ENCODE assay signal across 12 mouse cellular contexts in genomic region chr2:164891908-164892695, GRCm38 (mm10). TPM values are rescaled to one million over a fixed set of nuclear protein-coding genes. Genes with fewer than 3 reads are reported as not detected.
A peak's percentile ranks its signal among the peaks of the same experiment; 100 is the strongest.
DNase-seq lines count a peak whose midpoint lies in the region.
"Had no signal": no experiment of that assay in that cellular context is flagged by ENCODE, and none has a peak within 500 bp of the region (broad histone marks: within the 10 kb centered on the region; RNA-seq: fewer than 3 reads in every experiment).

No protein-coding gene starts in this region.

- no peak overlapping the region for H3K27ac ChIP-seq in forebrain, embryonic 10.5 days
- H3K27ac ChIP-seq: midbrain, embryonic 10.5 days; neural tube, embryonic 12.5 days had no signal

- H3K4me1 ChIP-seq in forebrain, embryonic 10.5 days, result no peaks in the 10 kb centered on the region
- H3K4me1 ChIP-seq: midbrain, embryonic 10.5 days; neural tube, embryonic 12.5 days had no signal

- no peak overlapping the region for H3K4me3 ChIP-seq in forebrain, embryonic 10.5 days
- H3K4me3 ChIP-seq: midbrain, embryonic 10.5 days; neural tube, embryonic 12.5 days had no signal

- H3K27me3 ChIP-seq in forebrain, embryonic 10.5 days (ENCODE audit: poor library complexity, severe bottlenecking), result no peaks in the 10 kb centered on the region
- H3K27me3 ChIP-seq: neural tube, embryonic 12.5 days had no signal

- DNase-seq in heart, postnatal 14 days, result peak; percentile 42 to 51
- DNase-seq in heart, postnatal 4 days, result no peak
- peak; percentile 53 for DNase-seq in retina, postnatal 1 day
- no peak for DNase-seq in retina, embryonic 14.5 days (ENCODE audit: low spot score)
- DNase-seq in cerebellum, postnatal 14 days, result peak; percentile 65 to 69
- no peak for DNase-seq in thymus, postnatal 10 days (ENCODE audit: low spot score in 2 of 2)
- no peak for DNase-seq in forebrain, embryonic 10.5 days (ENCODE audit: extremely low spot score, low spot score)
- no peak for DNase-seq in testis, postnatal 14 days (ENCODE audit: low spot score)
- DNase-seq: kidney, postnatal 14 days; right cerebral cortex, adult 18-20 months had no signal

- no peaks in the 10 kb centered on the region for H3K9me3 ChIP-seq in forebrain, embryonic 10.5 days
- H3K9me3 ChIP-seq: midbrain, embryonic 10.5 days; neural tube, embryonic 12.5 days had no signal

- 88% methylated on average over 15 of the region's 15 CpGs for WGBS in forebrain, embryonic 10.5 days

- H3K36me3 ChIP-seq in forebrain, embryonic 10.5 days (replicated peaks), result peaks cover 100% of the 10 kb centered on the region

- intact Hi-C loops in heart, postnatal 14 days (cut with DNase I), result no loop called here

RNA-seq across cellular contexts. Expression of gene Pcif1, which starts 13.0 kb away (rescaled TPM):
- 10 to 100 TPM; 33.0 to 33.6 TPM for total RNA-seq in heart, postnatal 14 days (2021)
- total RNA-seq in heart, postnatal 4 days (2021), result 10 to 100 TPM; 47.0 to 48.2 TPM
- 78.3 and 84.6 TPM in 2 replicates for polyA plus RNA-seq in forebrain, embryonic 10.5 days (2016; fragmentation: Nextera tagmentation; extraction: Ambion mirVana)

RNA-seq across cellular contexts. Expression of gene Zfp335, which starts 19.5 kb away (rescaled TPM):
- total RNA-seq in heart, postnatal 14 days (2021), result 10 to 100 TPM; 10.7 to 10.8 TPM
- 10 to 100 TPM; 14.7 to 15.8 TPM for total RNA-seq in heart, postnatal 4 days (2021)
- polyA plus RNA-seq in forebrain, embryonic 10.5 days (2016; fragmentation: Nextera tagmentation; extraction: Ambion mirVana), result 16.0 and 16.6 TPM in 2 replicates

RNA-seq across cellular contexts. Expression of gene Pltp, which starts 34.6 kb away (rescaled TPM):
- 10 to 100 TPM; 43.7 to 58.5 TPM for total RNA-seq in heart, postnatal 14 days (2021)
- total RNA-seq in heart, postnatal 4 days (2021), result 10 to 100 TPM; 13.2 to 20.5 TPM
- polyA plus RNA-seq in forebrain, embryonic 10.5 days (2016; fragmentation: Nextera tagmentation; extraction: Ambion mirVana), result 36.6 and 40.0 TPM in 2 replicates

RNA-seq across cellular contexts. Expression of gene Mmp9, which starts 48.5 kb away (rescaled TPM):
- under 1 TPM; 0.43 to 0.63 TPM for total RNA-seq in heart, postnatal 14 days (2021)
- total RNA-seq in heart, postnatal 4 days (2021), result under 1 TPM; 0.48 to 0.63 TPM
- polyA plus RNA-seq in forebrain, embryonic 10.5 days (2016; fragmentation: Nextera tagmentation; extraction: Ambion mirVana), result 0.45 TPM in 1 of 2 replicates, not detected in the other

RNA-seq across cellular contexts. Expression of gene Neurl2, which starts 58.8 kb away (rescaled TPM):
- total RNA-seq in heart, postnatal 14 days (2021), result 10 to 100 TPM; 34.6 to 34.7 TPM
- 10 to 100 TPM; 33.3 to 34.0 TPM for total RNA-seq in heart, postnatal 4 days (2021)
- polyA plus RNA-seq in forebrain, embryonic 10.5 days (2016; fragmentation: Nextera tagmentation; extraction: Ambion mirVana), result 3.9 and 4.5 TPM in 2 replicates

Comparison
In these comparisons a context has a peak if more than half of its experiments do, and no peak if none do; other contexts are left out.
1. DNase-seq: peak in heart, postnatal 14 days (2 of 2), retina, postnatal 1 day (single experiment) and cerebellum, postnatal 14 days (2 of 2); none in heart, postnatal 4 days (single experiment), retina, embryonic 14.5 days (single experiment), thymus, postnatal 10 days (0 of 2), forebrain, embryonic 10.5 days (single experiment) and testis, postnatal 14 days (single experiment).